Mouse (Mus musculus): Measurements from ENCODE around the gene Gna14. TPM values are rescaled to one million over a fixed set of nuclear protein-coding genes. Genes with fewer than 3 reads are reported as not detected.

The Gna14 gene
- polyA plus RNA-seq, 1 experiment from 2014 or later, result 4.8 TPM

DNA sequence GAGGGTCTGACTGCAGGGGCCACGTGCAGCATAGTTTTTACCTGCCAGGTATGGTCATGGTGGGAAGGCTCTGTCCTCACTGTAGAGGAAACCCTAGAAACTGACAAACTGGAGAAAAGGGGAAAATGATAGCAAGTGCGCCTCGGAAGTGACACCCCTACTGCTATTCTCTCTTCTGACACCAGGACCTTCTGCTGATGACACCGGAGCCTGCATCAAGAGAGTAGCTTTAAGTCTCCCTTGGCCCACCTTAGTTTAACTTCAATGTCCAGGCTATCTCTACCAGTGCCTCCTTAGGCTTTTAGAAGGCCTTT is 1.6 kb downstream of the Gna14 start:
- peak overlapping the region; percentile 88 for H3K4me2 ChIP-seq (replicated peaks; ENCODE audit: low read depth)
- no peak overlapping the region for H3K9ac ChIP-seq (ENCODE audit: low read depth, low read length)
- H3K36me3 ChIP-seq (ENCODE audit: control insufficient read depth, insufficient read depth), result no peaks in the 10 kb centered on the region
- ATAC-seq, result no peak
- peaks cover 13% of the 10 kb centered on the region; the same call in 1 of the 2 replicates for H3K27me3 ChIP-seq (replicated peaks; ENCODE audit: control insufficient read depth, insufficient read depth, low read length)
- peaks cover 3% of the 10 kb centered on the region; the same call in 1 of the 2 replicates for H3K4me1 ChIP-seq (replicated peaks; ENCODE audit: control insufficient read depth, insufficient read depth, low read length)
- no peak overlapping the region for H3K27ac ChIP-seq (ENCODE audit: low read depth, low read length)
- TF ChIP-seq CTCF (IDR thresholded peaks at IDR 0.05; ENCODE audit: low read depth), result no peak
- 72% methylated on average over 4 of the region's 4 CpGs for WGBS
- H3K9me3 ChIP-seq (ENCODE audit: control insufficient read depth), result no peaks in the 10 kb centered on the region
- H3K4me3 ChIP-seq (ENCODE audit: low read depth, low read length), result peak overlapping the region; percentile 51

DNA sequence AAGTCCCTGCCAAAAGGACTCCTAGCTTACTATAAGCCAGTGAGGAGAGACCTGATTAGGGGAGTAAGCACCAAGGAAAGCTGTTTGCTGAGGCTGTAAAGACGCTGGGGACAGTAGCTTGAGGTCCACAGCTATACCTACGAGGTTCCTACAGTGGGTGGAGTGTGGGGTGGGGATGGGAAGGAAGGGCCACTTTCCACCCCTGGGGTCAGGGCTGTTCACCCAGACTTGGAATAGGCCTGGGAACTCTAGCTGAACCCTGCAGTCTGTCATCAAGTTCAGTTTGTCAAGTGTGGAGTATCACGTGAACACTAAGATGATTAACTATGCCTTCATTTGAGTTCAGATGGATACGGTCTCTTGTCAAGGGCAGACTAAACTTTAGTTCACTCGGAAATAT is 2.3 kb downstream of the Gna14 start:
- H3K27ac ChIP-seq (ENCODE audit: low read depth, low read length), result no peak overlapping the region
- 59% methylated on average over 5 of the region's 5 CpGs for WGBS
- ATAC-seq, result no peak

DNA sequence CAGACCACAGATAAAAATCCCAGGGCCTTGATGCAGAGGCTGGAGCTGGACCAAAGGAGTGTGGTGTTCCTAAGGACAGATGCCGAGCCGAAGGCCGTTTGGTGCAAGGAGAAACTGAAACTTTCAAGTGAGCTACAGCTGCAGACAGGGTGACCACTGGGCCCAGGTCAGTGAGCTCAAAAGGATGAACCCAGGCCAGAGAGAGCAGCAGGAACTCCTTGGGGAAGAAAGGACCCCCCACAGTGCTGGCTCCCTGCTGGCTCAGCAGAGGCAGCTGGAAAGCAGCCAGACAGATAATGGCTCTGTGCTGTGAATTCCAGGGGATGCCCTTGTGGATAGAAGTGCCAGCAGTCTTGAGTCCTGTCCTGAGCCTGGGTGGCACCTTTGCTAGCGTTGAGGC is 3.7 kb downstream of the Gna14 start:
- no peak overlapping the region; the same call in 1 of the 2 replicates for H3K27ac ChIP-seq (ENCODE audit: low read depth, low read length)
- no peak overlapping the region; the same call in 1 of the 2 replicates for H3K4me2 ChIP-seq (replicated peaks; ENCODE audit: low read depth)
- WGBS, result 55% methylated on average over 4 of the region's 4 CpGs

More for the DNA sequence above, 2.3 kb downstream of the Gna14 start:
- H3K4me3 ChIP-seq (ENCODE audit: low read depth, low read length), result 0 out of 2 replicates have a peak overlapping the region, but pooled peaks have one; percentile 51
- peaks cover 13% of the 10 kb centered on the region; the same call in 1 of the 2 replicates for H3K27me3 ChIP-seq (replicated peaks; ENCODE audit: control insufficient read depth, insufficient read depth, low read length)
- H3K9me3 ChIP-seq (ENCODE audit: control insufficient read depth), result no peaks in the 10 kb centered on the region
- peak overlapping the region; percentile 88 for H3K4me2 ChIP-seq (replicated peaks; ENCODE audit: low read depth)
- H3K4me1 ChIP-seq (replicated peaks; ENCODE audit: control insufficient read depth, insufficient read depth, low read length), result peaks cover 3% of the 10 kb centered on the region; the same call in 1 of the 2 replicates
- TF ChIP-seq CTCF (IDR thresholded peaks at IDR 0.05; ENCODE audit: low read depth), result no peak
- no peaks in the 10 kb centered on the region for H3K36me3 ChIP-seq (ENCODE audit: control insufficient read depth, insufficient read depth)
- no peak overlapping the region for H3K9ac ChIP-seq (ENCODE audit: low read depth, low read length)

DNA sequence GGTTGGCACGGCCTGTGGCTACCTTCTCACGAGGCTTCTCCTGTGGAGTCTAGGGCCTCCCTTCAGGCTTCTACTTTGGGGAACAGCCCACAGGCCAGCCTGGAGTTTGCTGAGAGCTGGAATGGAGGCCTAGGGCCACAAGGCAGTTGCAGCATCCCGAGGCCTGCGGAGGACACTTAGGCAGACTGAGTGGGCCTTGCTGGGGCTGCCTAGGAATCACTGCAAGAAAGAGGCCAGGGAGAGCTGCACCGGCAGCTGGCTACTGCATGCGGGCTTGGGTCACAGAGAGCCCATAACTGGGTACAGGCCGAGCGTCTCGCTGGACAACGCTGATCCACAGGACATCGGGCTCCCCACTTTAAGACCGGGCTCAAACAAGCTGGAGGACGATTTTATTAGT is 4.3 kb downstream of the Gna14 start:
- TF ChIP-seq CTCF (IDR thresholded peaks at IDR 0.05; ENCODE audit: low read depth), result no peak
- no peak for ATAC-seq
- Histone ChIP-seq H3K27me3 (replicated peaks; ENCODE audit: control insufficient read depth, insufficient read depth, low read length) (peaks cover 13% of the 10 kb centered on the region; the same call in 1 of the 2 replicates), H3K4me3 (ENCODE audit: low read depth, low read length) (no peak overlapping the region), H3K9me3 (ENCODE audit: control insufficient read depth) (no peaks in the 10 kb centered on the region), H3K27ac (ENCODE audit: low read depth, low read length) (no peak overlapping the region), H3K9ac (ENCODE audit: low read depth, low read length) (no peak overlapping the region), H3K4me2 (replicated peaks; ENCODE audit: low read depth) (no peak overlapping the region; the same call in 1 of the 2 replicates), H3K4me1 (replicated peaks; ENCODE audit: control insufficient read depth, insufficient read depth, low read length) (peaks cover 3% of the 10 kb centered on the region; the same call in 1 of the 2 replicates), H3K36me3 (ENCODE audit: control insufficient read depth, insufficient read depth) (no peaks in the 10 kb centered on the region)
- 63% methylated on average over 13 of the region's 13 CpGs for WGBS

More for the DNA sequence above, 3.7 kb downstream of the Gna14 start:
- Histone ChIP-seq H3K36me3 (ENCODE audit: control insufficient read depth, insufficient read depth) (no peaks in the 10 kb centered on the region), H3K4me3 (ENCODE audit: low read depth, low read length) (no peak overlapping the region), H3K9me3 (ENCODE audit: control insufficient read depth) (no peaks in the 10 kb centered on the region), H3K9ac (ENCODE audit: low read depth, low read length) (no peak overlapping the region), H3K4me1 (replicated peaks; ENCODE audit: control insufficient read depth, insufficient read depth, low read length) (peaks cover 3% of the 10 kb centered on the region; the same call in 1 of the 2 replicates), H3K27me3 (replicated peaks; ENCODE audit: control insufficient read depth, insufficient read depth, low read length) (peaks cover 13% of the 10 kb centered on the region; the same call in 1 of the 2 replicates)
- no peak for TF ChIP-seq CTCF (IDR thresholded peaks at IDR 0.05; ENCODE audit: low read depth)
- no peak for ATAC-seq

DNA sequence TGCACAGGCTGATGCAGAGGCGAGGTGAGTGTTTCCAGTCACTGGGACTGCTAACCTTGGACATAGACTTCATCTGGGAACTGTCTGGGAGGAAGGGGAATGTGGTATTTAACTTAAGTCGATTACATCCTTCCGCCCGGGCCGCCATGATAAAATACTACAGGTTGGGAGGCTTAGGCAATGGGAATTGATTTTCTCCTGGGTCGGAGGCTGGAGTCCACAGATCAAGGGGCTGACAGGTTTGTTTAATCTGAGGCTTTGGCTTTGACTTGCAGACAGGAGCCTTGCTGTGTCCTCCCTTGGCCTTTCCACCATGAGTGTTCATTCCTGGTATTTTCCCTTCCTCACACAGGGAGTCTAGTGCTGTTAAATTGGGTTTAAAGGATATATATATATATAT is 5.8 kb downstream of the Gna14 start:
- Histone ChIP-seq H3K9ac (ENCODE audit: low read depth, low read length) (no peak overlapping the region), H3K4me3 (ENCODE audit: low read depth, low read length) (no peak overlapping the region), H3K4me2 (replicated peaks; ENCODE audit: low read depth) (no peak overlapping the region), H3K36me3 (ENCODE audit: control insufficient read depth, insufficient read depth) (no peaks in the 10 kb centered on the region), H3K27me3 (replicated peaks; ENCODE audit: control insufficient read depth, insufficient read depth, low read length) (peaks cover 9% of the 10 kb centered on the region; the same call in 1 of the 2 replicates), H3K4me1 (replicated peaks; ENCODE audit: control insufficient read depth, insufficient read depth, low read length) (no peaks in the 10 kb centered on the region; the same call in 1 of the 2 replicates), H3K9me3 (ENCODE audit: control insufficient read depth) (no peaks in the 10 kb centered on the region), H3K27ac (ENCODE audit: low read depth, low read length) (no peak overlapping the region)
- no peak for ATAC-seq
- 78% methylated on average over 6 of the region's 6 CpGs for WGBS
- no peak for TF ChIP-seq CTCF (IDR thresholded peaks at IDR 0.05; ENCODE audit: low read depth)

DNA sequence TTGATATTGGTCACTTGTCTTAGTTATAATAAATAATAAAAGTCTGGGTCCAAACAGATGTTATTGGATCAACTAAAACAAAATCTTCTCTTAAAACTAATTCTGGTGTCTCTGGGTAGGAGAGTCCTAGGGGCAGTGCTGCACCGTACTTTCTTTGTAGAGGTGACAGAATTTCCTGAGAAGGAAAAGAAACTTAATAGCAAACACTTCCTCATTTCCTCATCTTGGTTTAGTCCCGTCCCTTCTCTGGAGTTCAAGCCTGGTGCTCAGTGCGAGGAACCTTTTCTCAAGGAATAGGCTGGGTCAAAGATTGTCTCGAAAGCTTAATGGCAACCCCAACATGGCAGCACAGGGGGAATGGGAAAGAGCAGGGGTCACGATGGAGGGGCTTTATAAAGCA is 7.8 kb downstream of the Gna14 start:
- no peak overlapping the region for H3K4me3 ChIP-seq (ENCODE audit: low read depth, low read length)
- H3K9ac ChIP-seq (ENCODE audit: low read depth, low read length), result no peak overlapping the region
- no peak overlapping the region for H3K4me2 ChIP-seq (replicated peaks; ENCODE audit: low read depth)
- H3K4me1 ChIP-seq (replicated peaks; ENCODE audit: control insufficient read depth, insufficient read depth, low read length), result no peaks in the 10 kb centered on the region
- no peak for TF ChIP-seq CTCF (IDR thresholded peaks at IDR 0.05; ENCODE audit: low read depth)
- WGBS, result 74% methylated on average over 5 of the region's 5 CpGs
- no peak for ATAC-seq
- H3K36me3 ChIP-seq (ENCODE audit: control insufficient read depth, insufficient read depth), result no peaks in the 10 kb centered on the region
- H3K27ac ChIP-seq (ENCODE audit: low read depth, low read length), result no peak overlapping the region
- H3K27me3 ChIP-seq (replicated peaks; ENCODE audit: control insufficient read depth, insufficient read depth, low read length), result no peaks in the 10 kb centered on the region
- no peaks in the 10 kb centered on the region for H3K9me3 ChIP-seq (ENCODE audit: control insufficient read depth)

DNA sequence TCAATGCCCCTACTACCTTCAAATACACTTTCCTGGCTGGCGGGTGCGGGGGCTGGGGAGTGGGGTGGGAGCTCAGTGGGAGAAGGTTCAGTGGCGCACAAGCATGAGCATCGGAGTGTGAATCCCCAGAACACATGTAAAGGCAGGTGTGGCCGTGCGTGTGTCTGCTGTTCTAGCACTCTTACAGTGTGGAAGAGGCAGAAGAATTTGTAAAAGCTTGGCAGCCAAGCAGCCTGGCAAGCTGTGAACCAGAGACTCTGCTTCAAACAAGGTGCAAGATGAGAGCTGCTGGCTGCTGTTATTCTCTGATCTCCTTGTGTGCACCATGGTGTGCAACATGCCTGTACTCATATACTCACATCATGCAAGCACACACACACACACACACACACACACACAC is 11.1 kb downstream of the Gna14 start:
- no peak overlapping the region for H3K27ac ChIP-seq (ENCODE audit: low read depth, low read length)
- H3K9ac ChIP-seq (ENCODE audit: low read depth, low read length), result no peak overlapping the region
- no peaks in the 10 kb centered on the region for H3K4me1 ChIP-seq (replicated peaks; ENCODE audit: control insufficient read depth, insufficient read depth, low read length)
- H3K4me3 ChIP-seq (ENCODE audit: low read depth, low read length), result no peak overlapping the region
- no peaks in the 10 kb centered on the region for H3K27me3 ChIP-seq (replicated peaks; ENCODE audit: control insufficient read depth, insufficient read depth, low read length)
- WGBS, result 92% methylated on average over 6 of the region's 6 CpGs
- no peaks in the 10 kb centered on the region for H3K36me3 ChIP-seq (ENCODE audit: control insufficient read depth, insufficient read depth)
- no peak for ATAC-seq
- no peak for TF ChIP-seq CTCF (IDR thresholded peaks at IDR 0.05; ENCODE audit: low read depth)
- no peak overlapping the region for H3K4me2 ChIP-seq (replicated peaks; ENCODE audit: low read depth)
- H3K9me3 ChIP-seq (ENCODE audit: control insufficient read depth), result no peaks in the 10 kb centered on the region

Measured in intestine, postnatal 0 days (tissue).